Mouse (Mus musculus) G1E (cell line): ENCODE data around the gene Fgf3.

ENCODE experiments used
- CTCF ChIP-seq: IDR thresholded peaks from 2 replicates; pipeline ENCODE4 v1.5.1; 2012; ENCODE audit warnings: low read depth, low read length, inconsistent platforms, mixed read lengths
- POLR2AphosphoS5 ChIP-seq: IDR thresholded peaks from 2 replicates; pipeline ENCODE4 v1.6.1; 2012; ENCODE audit warnings: low read depth, low read length, inconsistent platforms; ENCODE audit not compliant: insufficient replicate concordance

DNA sequence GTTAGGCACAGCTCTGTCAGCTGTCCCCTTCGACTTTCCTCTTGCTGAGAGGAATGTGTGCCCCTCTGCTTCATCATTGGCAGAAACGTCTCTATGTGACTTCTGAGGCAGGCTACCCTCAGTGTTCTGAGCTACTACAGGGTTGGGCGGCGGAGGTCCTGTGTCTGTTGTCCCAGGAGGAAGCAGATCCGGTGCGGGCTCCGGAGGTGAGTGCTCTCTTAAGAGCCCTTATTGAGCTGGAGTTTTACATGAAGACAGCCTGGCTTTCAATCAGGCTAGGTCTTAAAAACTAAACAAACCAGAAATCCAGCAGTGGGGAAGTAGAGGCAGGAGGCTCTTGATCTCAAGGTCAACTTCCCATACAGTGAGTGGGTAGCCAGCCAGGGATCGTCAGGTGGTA is 29.7 kb downstream of the Fgf3 start:
- TF ChIP-seq CTCF (no peak), POLR2AphosphoS5 (no peak)
